Mouse (Mus musculus): ENCODE measurements around the gene Glrx2. TPM values are rescaled to one million over a fixed set of nuclear protein-coding genes. Genes with fewer than 3 reads are reported as not detected.

Gene Glrx2
- polyA plus RNA-seq (2014; fragmentation: Illumina TruSeq; extraction: RNeasy Lipid Tissue Mini Kit (QIAGEN cat#74804); ENCODE audit: low read depth, low replicate concordance) = 136 TPM

GRCm38 (mm10) chr1:143716038-143716437 lies at the start of gene Glrx2:
Glrx2 (plus strand) TSS chr1:143716338.

GRCm38 (mm10) chr1:143702741-143703262 lies 13.3 kb upstream of the Glrx2 start, which contains the start of gene Cdc73:
Cdc73 (minus strand) TSS chr1:143702893.

GRCm38 (mm10) chr1:143776446-143777411 lies 60.6 kb downstream of the Glrx2 start, which contains the start of the genes Trove2 and Uchl5:
Trove2 (minus strand) TSS chr1:143777068.
Uchl5 (plus strand) TSS chr1:143777272.

Other genes starting within 250 kb of the Glrx2 start
- gene B3galt2, start 75.7 kb upstream of the Glrx2 start, polyA plus RNA-seq (2014; fragmentation: Illumina TruSeq; extraction: RNeasy Lipid Tissue Mini Kit (QIAGEN cat#74804); ENCODE audit: low read depth, low replicate concordance) = 2.6 TPM
- gene Cdc73, start 13.4 kb upstream of the Glrx2 start, polyA plus RNA-seq (2014; fragmentation: Illumina TruSeq; extraction: RNeasy Lipid Tissue Mini Kit (QIAGEN cat#74804); ENCODE audit: low read depth, low replicate concordance) = 90.9 TPM
- gene Trove2, start 60.7 kb downstream of the Glrx2 start, polyA plus RNA-seq (2014; fragmentation: Illumina TruSeq; extraction: RNeasy Lipid Tissue Mini Kit (QIAGEN cat#74804); ENCODE audit: low read depth, low replicate concordance) = 42.5 TPM
- 103 TPM for gene Uchl5, start 60.9 kb downstream of the Glrx2 start, polyA plus RNA-seq (2014; fragmentation: Illumina TruSeq; extraction: RNeasy Lipid Tissue Mini Kit (QIAGEN cat#74804); ENCODE audit: low read depth, low replicate concordance)

Measured in kidney, adult 10 weeks (tissue).